Mouse (Mus musculus) C2C12 (cell line): ENCODE data around the gene Dlgap1. TPM values are rescaled to one million over a fixed set of nuclear protein-coding genes. Genes with fewer than 3 reads are reported as not detected.
A peak's percentile ranks its signal among the peaks of the same experiment; 100 is the strongest.

Experiments used
- H3K27me3 ChIP-seq: one replicate; pipeline ENCODE4 v1.6.1; 2011; ENCODE audit not compliant: control insufficient read depth, insufficient read depth, insufficient read length
- H3K36me3 ChIP-seq: one replicate; pipeline ENCODE4 v1.6.1; 2011; ENCODE audit not compliant: control insufficient read depth, insufficient read depth
- H3K4me3 ChIP-seq: one replicate; pipeline ENCODE4 v1.5.1; 2011; ENCODE audit warnings: mild to moderate bottlenecking, control low read depth; ENCODE audit not compliant: poor library complexity, insufficient read depth, severe bottlenecking
- H3K79me2 ChIP-seq: one replicate; pipeline ENCODE4 v1.6.1; 2011; ENCODE audit not compliant: control insufficient read depth, insufficient read depth
- H3K79me3 ChIP-seq: one replicate; pipeline ENCODE4 v1.6.1; 2011; ENCODE audit warnings: low read depth, control low read depth
- H3ac ChIP-seq: one replicate; pipeline ENCODE3; 2011; ENCODE audit warnings: low read depth; ENCODE audit not compliant: control insufficient read depth, insufficient read length
- CEBPB ChIP-seq: IDR thresholded peaks from one replicate; pipeline ENCODE4 v1.6.1; 2011; ENCODE audit warnings: low read depth, mild to moderate bottlenecking, control low read depth, moderate library complexity
- CTCF ChIP-seq: IDR thresholded peaks from one replicate; pipeline ENCODE4 v1.5.1; 2011; ENCODE audit not compliant: control insufficient read depth, insufficient read depth, insufficient read length
- FOSL1 ChIP-seq: IDR thresholded peaks from one replicate; pipeline ENCODE4 v1.8.0; 2011; ENCODE audit warnings: mild to moderate bottlenecking, low read length; ENCODE audit not compliant: poor library complexity, insufficient read depth, severe bottlenecking
- MAX ChIP-seq: IDR thresholded peaks from one replicate; pipeline ENCODE4 v1.6.1; 2011; ENCODE audit warnings: mild to moderate bottlenecking, control low read depth
- MYOD1 ChIP-seq: IDR thresholded peaks from one replicate; pipeline ENCODE4 v1.6.1; 2011; ENCODE audit warnings: low read depth; ENCODE audit not compliant: control insufficient read depth, insufficient read length
- MYOG ChIP-seq: IDR thresholded peaks from one replicate; pipeline ENCODE4 v1.6.1; 2011; ENCODE audit not compliant: control insufficient read depth, insufficient read length; ENCODE audit errors: extremely low read depth
- USF1 ChIP-seq: IDR thresholded peaks from one replicate; pipeline ENCODE4 v1.6.1; 2011; ENCODE audit warnings: low read depth, mild to moderate bottlenecking, control low read depth, moderate library complexity
- polyA plus RNA-seq: library from polyadenylated mRNA; unstranded; fragments of >200 nt; fragmentation: generic; extraction: Trizol; gene quantifications from one replicate; pipeline ENCODE4 v1.2.1, GENCODE M21; 2012; ENCODE audit warnings: missing spikeins

The Dlgap1 gene
- polyA plus RNA-seq, 1 experiment, result 0.22 TPM

- Histone ChIP-seq H3K79me3 (no peaks in the 10 kb centered on the region), H3K27me3 (peaks cover 33% of the 10 kb centered on the region), H3K4me3 (no peak overlapping the region), H3ac (no peak overlapping the region), H3K79me2 (no peaks in the 10 kb centered on the region), H3K36me3 (no peaks in the 10 kb centered on the region)
- TF ChIP-seq USF1, result no peak
- TF ChIP-seq MYOD1, result no peak
- TF ChIP-seq MYOG, result no peak
These were observed 657.5 kb downstream of the Dlgap1 start for GRCm38 (mm10) chr17:70626396-70626795.

- TF ChIP-seq MYOD1, result no peak
- no peak for TF ChIP-seq CTCF
- TF ChIP-seq MYOG, result no peak
- no peak for TF ChIP-seq FOSL1
- TF ChIP-seq MAX, result no peak
- no peak for TF ChIP-seq USF1
- no peak for TF ChIP-seq CEBPB
- Histone ChIP-seq H3K36me3 (no peaks in the 10 kb centered on the region), H3K79me3 (no peaks in the 10 kb centered on the region), H3K4me3 (no peak overlapping the region), H3ac (no peak overlapping the region), H3K27me3 (peaks cover 28% of the 10 kb centered on the region), H3K79me2 (no peaks in the 10 kb centered on the region)
These were observed 658.1 kb downstream of the Dlgap1 start for GRCm38 (mm10) chr17:70626925-70627324.

- no peak overlapping the region for H3K4me3 ChIP-seq
- H3K79me3 ChIP-seq, result no peaks in the 10 kb centered on the region
- H3K27me3 ChIP-seq, result peaks cover 23% of the 10 kb centered on the region
- H3ac ChIP-seq, result no peak overlapping the region
- no peak for TF ChIP-seq CEBPB
- no peak for TF ChIP-seq MAX
- no peak for TF ChIP-seq MYOD1
- TF ChIP-seq FOSL1, result no peak
- no peak for TF ChIP-seq CTCF
- TF ChIP-seq MYOG, result no peak
- no peak for TF ChIP-seq USF1
- no peaks in the 10 kb centered on the region for H3K36me3 ChIP-seq
- H3K79me2 ChIP-seq, result no peaks in the 10 kb centered on the region
These were observed 660.9 kb downstream of the Dlgap1 start for GRCm38 (mm10) chr17:70629653-70630378.

GRCm38 (mm10) chr17:70633181-70633944, 664.5 kb downstream of the Dlgap1 start:
- Histone ChIP-seq H3K79me2 (no peaks in the 10 kb centered on the region), H3K27me3 (peaks cover 18% of the 10 kb centered on the region), H3K4me3 (no peak overlapping the region), H3K79me3 (no peaks in the 10 kb centered on the region), H3K36me3 (no peaks in the 10 kb centered on the region), H3ac (no peak overlapping the region)
- TF ChIP-seq FOSL1 (no peak), MYOD1 (no peak), MAX (no peak), USF1 (no peak), CEBPB (no peak), MYOG (no peak), CTCF (peak; percentile 35)

GRCm38 (mm10) chr17:70643211-70643610, 674.3 kb downstream of the Dlgap1 start:
- H3K79me2 ChIP-seq, result no peaks in the 10 kb centered on the region
- H3K27me3 ChIP-seq, result no peaks in the 10 kb centered on the region
- H3K4me3 ChIP-seq, result no peak overlapping the region
- H3K36me3 ChIP-seq, result no peaks in the 10 kb centered on the region
- no peak overlapping the region for H3ac ChIP-seq
- no peaks in the 10 kb centered on the region for H3K79me3 ChIP-seq
- no peak for TF ChIP-seq CTCF
- no peak for TF ChIP-seq CEBPB
- no peak for TF ChIP-seq MYOD1
- no peak for TF ChIP-seq MAX
- no peak for TF ChIP-seq USF1
- no peak for TF ChIP-seq FOSL1
- no peak for TF ChIP-seq MYOG
